ENCODE assay signal across 13 mouse cellular contexts in genomic region chr3:126612748-126613509, GRCm38 (mm10). TPM values are rescaled to one million over a fixed set of nuclear protein-coding genes. Genes with fewer than 3 reads are reported as not detected.
A peak's percentile ranks its signal among the peaks of the same experiment; 100 is the strongest.
DNase-seq lines count a peak whose midpoint lies in the region; ATAC-seq and TF ChIP-seq lines count a peak whose summit lies in the region.
"Had no signal": no experiment of that assay in that cellular context is flagged by ENCODE, and none has a peak within 500 bp of the region (broad histone marks: within the 10 kb centered on the region; RNA-seq: fewer than 3 reads in every experiment).

No protein-coding gene starts in this region.

- no peak overlapping the region for H3K9ac ChIP-seq in stomach, postnatal 0 days (ENCODE audit: low read length)
- H3K9ac ChIP-seq: forebrain, embryonic 12.5 days had no signal

- H3K4me3 ChIP-seq in heart, embryonic 10.5 days: no peak overlapping the region
- H3K4me3 ChIP-seq in spleen, adult 2 months (ENCODE audit: extremely low read depth, insufficient read depth, insufficient read length): no peak overlapping the region
- no peak overlapping the region for H3K4me3 ChIP-seq in stomach, postnatal 0 days (ENCODE audit: low read depth, low read length)
- H3K4me3 ChIP-seq: embryonic facial prominence, embryonic 10.5 days; forebrain, embryonic 12.5 days had no signal

- no peak for TF ChIP-seq POLR2A in spleen, adult 2 months (IDR thresholded peaks at IDR 0.05; ENCODE audit: low read depth, low read length)

- 42% methylated on average over 4 of the region's 4 CpGs for WGBS in heart, embryonic 10.5 days
- WGBS in spleen, adult 2 months: 50% methylated on average over 4 of the region's 4 CpGs
- WGBS in stomach, postnatal 0 days: 58% methylated on average over 4 of the region's 4 CpGs

- intact Hi-C loops in heart, postnatal 10 days (cut with DNase I): no loop called here

- H3K27ac ChIP-seq in heart, embryonic 10.5 days: peak overlapping the region; percentile 73; the same call in 1 of the 2 replicates
- peak overlapping the region; percentile 71 for H3K27ac ChIP-seq in spleen, adult 2 months (ENCODE audit: insufficient read depth, low read length)
- H3K27ac ChIP-seq in stomach, postnatal 0 days (replicated peaks): no peak overlapping the region
- H3K27ac ChIP-seq: embryonic facial prominence, embryonic 10.5 days; forebrain, embryonic 12.5 days; hindbrain, postnatal 0 days had no signal

- no peak for DNase-seq in heart, embryonic 10.5 days (ENCODE audit: low spot score)
- DNase-seq in heart, postnatal 10 days: no peak
- no peak for DNase-seq in spleen, adult 2 months (ENCODE audit: low read depth in 1 of 2, low spot score in 2 of 2)
- no peak for DNase-seq in spleen, adult 18-20 months
- peak; percentile 34 for DNase-seq in fat pad, adult 2 months (ENCODE audit: extremely low read depth, low read depth, low spot score)
- no peak for DNase-seq in stomach, postnatal 0 days (ENCODE audit: low spot score)
- no peak for DNase-seq in kidney, postnatal 14 days
- no peak for DNase-seq in layer of hippocampus, postnatal 25 days (ENCODE audit: extremely low spot score in 1 of 2, low spot score in 1 of 2)
- DNase-seq: kidney, postnatal 10 days; liver had no signal

- no peak for TF ChIP-seq CTCF in spleen, adult 2 months (IDR thresholded peaks at IDR 0.05; ENCODE audit: extremely low read depth, insufficient read depth, insufficient read length, insufficient replicate concordance)
- no peak for TF ChIP-seq CTCF in stomach, postnatal 0 days (IDR thresholded peaks at IDR 0.05; ENCODE audit: low read depth)

- H3K36me3 ChIP-seq in heart, embryonic 10.5 days: peaks cover 11% of the 10 kb centered on the region; the same call in 1 of the 2 replicates
- 0 out of 2 replicates have a peak, but pooled peaks cover 1% of the 10 kb centered on the region for H3K36me3 ChIP-seq in spleen, adult 2 months (ENCODE audit: control insufficient read depth, insufficient read depth, low read length)
- no peaks in the 10 kb centered on the region for H3K36me3 ChIP-seq in stomach, postnatal 0 days (ENCODE audit: control insufficient read depth, insufficient read depth, low read length)
- H3K36me3 ChIP-seq: embryonic facial prominence, embryonic 10.5 days; forebrain, embryonic 12.5 days had no signal

- peaks cover 55% of the 10 kb centered on the region for H3K4me1 ChIP-seq in heart, embryonic 10.5 days
- peaks cover 34% of the 10 kb centered on the region; the same call in 1 of the 2 replicates for H3K4me1 ChIP-seq in spleen, adult 2 months (ENCODE audit: control insufficient read depth, insufficient read depth, insufficient read length)
- 0 out of 2 replicates have a peak, but pooled peaks cover 2% of the 10 kb centered on the region for H3K4me1 ChIP-seq in stomach, postnatal 0 days (replicated peaks; ENCODE audit: control insufficient read depth, insufficient read depth)

- no peaks in the 10 kb centered on the region for H3K9me3 ChIP-seq in heart, embryonic 10.5 days
- no peaks in the 10 kb centered on the region for H3K9me3 ChIP-seq in stomach, postnatal 0 days (ENCODE audit: control insufficient read depth, low read length)
- H3K9me3 ChIP-seq: embryonic facial prominence, embryonic 10.5 days; forebrain, embryonic 12.5 days had no signal

- H3K4me2 ChIP-seq in stomach, postnatal 0 days (replicated peaks; ENCODE audit: low read depth): no peak overlapping the region
- H3K4me2 ChIP-seq: forebrain, embryonic 12.5 days had no signal

- 0 out of 2 replicates have a peak, but pooled peaks have one; percentile 39 for ATAC-seq in stomach, postnatal 0 days (ENCODE audit: low FRiP score, low TSS enrichment)
- ATAC-seq: hindbrain, postnatal 0 days had no signal

- H3K27me3 ChIP-seq in heart, embryonic 10.5 days (ENCODE audit: insufficient read depth, poor library complexity, severe bottlenecking): no peaks in the 10 kb centered on the region
- no peaks in the 10 kb centered on the region for H3K27me3 ChIP-seq in spleen, adult 2 months (ENCODE audit: control insufficient read depth, insufficient read depth, low read length)
- H3K27me3 ChIP-seq in stomach, postnatal 0 days (ENCODE audit: control insufficient read depth, insufficient read depth, low read length): no peaks in the 10 kb centered on the region
- H3K27me3 ChIP-seq: forebrain, embryonic 12.5 days had no signal

- no peak for TF ChIP-seq EP300 in stomach, postnatal 0 days (optimal IDR thresholded peaks at IDR 0.05)

RNA-seq across cellular contexts. Expression of gene Camk2d, which starts 16.8 kb away (rescaled TPM):
- polyA plus RNA-seq in heart, embryonic 10.5 days (2016; fragmentation: Nextera tagmentation; extraction: Ambion mirVana): 58.0 and 93.6 TPM in 2 replicates
- 100 to 1,000 TPM; 187 to 196 TPM for total RNA-seq in heart, postnatal 10 days (2021)
- 43.4 and 54.7 TPM in 2 replicates for polyA plus RNA-seq in spleen, adult 2 months (2012; rRNA removed)
- polyA plus RNA-seq in stomach, postnatal 0 days (2015; fragmentation: Nextera tagmentation; extraction: Ambion mirVana): 34.9 and 36.7 TPM in 2 replicates
- 10 to 100 TPM; 37.0 to 37.2 TPM for total RNA-seq in layer of hippocampus, postnatal 25 days (2021)
